Mouse (Mus musculus) retina, embryonic 14.5 days (tissue): Measurements from ENCODE around the gene Zg16.

Experiments used
- DNase-seq: peaks from one replicate; pipeline ENCODE4 v3.0.0-alpha.2; 2015; ENCODE audit warnings: low spot score

Zg16 gene

GRCm38 (mm10) chr7:127020901-127021562 is 66.1 kb downstream of the Zg16 start, which contains the start of the genes Gm42742 and Prrt2:
Gm42742 (minus strand) TSS chr7:127021097.
Prrt2 (minus strand) TSS chr7:127021211.
- DNase-seq: peak; percentile 54

DNA sequence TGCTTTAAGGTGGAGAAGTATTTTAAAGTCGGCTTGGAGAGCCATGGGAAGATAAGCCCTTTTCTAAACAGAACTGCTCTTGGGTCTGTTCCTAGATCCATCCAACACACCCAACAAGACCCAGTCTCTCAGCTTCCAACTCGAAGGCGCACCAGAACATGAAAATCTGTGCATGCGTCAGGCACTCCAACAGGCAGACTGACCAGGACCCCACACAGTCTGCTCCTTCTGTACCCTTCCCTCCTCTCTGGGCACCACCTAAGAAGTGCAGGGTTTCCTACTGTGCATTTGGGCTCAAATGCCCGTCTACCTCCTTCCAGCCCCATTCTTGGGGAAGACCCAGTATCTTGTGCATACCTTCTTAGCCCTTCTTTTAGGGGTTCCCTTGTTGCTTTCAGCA is 66.6 kb downstream of the Zg16 start:
- DNase-seq: no peak

DNA sequence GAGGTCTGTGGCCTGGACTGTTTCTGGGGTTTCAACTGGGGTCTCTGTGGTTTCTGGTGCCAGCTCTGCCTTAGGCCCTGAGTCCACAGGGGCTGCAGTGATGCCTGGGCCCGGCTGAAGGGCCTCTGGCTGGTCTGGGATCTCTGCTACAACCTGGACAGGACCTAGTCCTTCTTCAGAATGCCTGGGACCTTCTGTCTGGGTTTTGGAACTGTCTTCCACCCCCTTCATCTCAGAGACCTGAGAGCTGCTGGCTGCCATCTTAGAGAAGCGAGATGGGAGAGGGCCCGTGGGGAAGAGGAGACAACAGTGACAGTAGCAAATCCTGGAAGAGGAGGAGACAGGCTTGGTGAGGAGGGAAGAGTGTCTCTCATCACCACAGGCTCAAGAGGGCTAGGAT is 67.1 kb downstream of the Zg16 start:
- no peak for DNase-seq

DNA sequence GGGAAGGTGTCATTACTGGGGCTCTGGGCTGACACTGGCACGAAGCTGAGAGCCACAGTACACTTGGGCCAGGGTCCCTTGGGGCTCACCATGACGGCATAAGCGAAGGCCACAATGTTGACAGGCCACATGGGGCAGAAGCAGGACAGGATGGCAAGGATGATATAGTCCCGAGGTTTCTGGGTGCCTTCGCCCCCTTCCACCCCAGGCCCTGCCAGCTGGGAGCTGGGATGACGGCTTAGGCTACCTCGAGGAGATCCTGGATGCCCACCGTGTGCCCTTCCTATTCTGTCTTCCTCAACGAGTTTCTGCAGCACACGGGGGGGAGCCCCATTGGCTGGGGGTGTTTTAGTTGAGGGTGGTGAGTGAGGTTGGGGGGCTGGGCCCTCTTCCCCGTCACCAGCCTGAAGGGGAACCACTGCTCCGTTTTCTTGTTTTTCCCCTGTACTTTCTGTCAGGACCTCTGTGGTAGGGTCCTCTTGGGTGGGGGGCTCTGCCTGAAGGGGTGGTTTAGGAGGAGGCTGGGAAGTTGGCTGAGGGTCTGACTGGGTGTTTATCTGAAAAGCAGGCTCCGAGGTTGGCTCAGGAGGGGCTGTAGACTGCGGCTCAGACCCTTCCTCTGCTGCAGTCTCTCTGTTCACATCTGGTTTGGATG is 67.7 kb downstream of the Zg16 start:
- no peak for DNase-seq

DNA sequence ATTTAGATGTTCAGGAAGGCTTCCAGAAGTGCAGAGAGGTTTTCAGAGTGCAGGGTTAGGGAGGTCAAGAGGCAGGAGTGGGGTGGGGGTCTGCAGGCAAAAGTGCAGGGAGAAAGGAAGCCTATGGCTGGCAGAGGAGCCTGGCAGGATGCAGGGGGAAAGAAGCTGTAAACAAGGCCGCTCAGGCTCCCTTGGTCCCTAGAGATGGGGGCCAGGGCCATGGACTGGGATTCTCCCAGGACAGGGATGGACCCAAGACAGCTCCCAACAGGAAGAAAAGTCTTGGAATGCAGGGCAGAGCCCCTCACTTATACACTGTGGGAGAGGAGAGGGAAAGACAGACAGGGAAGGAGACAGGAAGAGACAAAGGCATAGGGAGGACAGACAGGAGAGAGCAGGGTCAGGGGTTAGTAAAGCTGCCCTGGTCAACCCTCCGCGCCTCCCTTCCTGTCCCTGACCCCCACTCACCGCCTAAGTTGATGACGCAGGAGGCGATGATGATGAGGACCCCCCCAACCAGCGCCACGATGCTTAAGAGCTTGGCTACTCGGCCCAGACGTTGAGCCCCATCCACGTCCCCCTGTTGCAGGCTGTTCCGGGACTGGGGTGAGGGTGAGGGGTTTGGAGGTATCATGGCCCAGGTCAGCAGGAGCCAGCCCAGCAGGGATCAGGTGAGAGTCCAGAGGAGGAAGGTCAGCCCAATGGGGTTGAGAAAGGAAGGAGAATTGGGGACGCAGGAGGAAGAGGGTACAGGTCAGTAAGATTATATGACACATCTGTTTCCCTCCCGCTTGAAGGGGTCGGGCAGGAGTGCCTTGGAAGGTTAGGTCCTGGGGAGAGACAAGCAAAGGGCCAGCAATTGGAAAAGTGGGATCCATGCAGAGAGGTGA is 68.5 kb downstream of the Zg16 start:
- DNase-seq: no peak

DNA sequence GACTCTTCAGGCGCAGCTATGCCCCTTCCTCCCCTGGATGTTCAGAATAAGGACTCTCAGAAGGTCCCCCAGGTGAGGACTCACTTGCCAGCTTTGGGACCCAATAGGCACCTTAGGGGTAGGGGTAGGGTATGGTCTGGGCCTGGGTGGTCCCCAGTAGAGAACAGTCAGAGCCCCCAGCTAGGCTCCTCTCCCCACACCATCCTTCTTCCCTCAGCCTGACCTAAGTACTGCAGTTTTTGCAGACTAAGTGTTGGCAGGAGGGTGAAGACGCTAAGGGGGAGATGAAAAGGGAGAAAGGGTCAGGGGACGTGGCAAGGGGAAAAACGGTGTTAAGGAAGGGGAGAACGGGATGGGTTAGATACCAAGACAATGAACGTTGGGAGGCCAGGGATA is 69.2 kb downstream of the Zg16 start:
- no peak for DNase-seq

DNA sequence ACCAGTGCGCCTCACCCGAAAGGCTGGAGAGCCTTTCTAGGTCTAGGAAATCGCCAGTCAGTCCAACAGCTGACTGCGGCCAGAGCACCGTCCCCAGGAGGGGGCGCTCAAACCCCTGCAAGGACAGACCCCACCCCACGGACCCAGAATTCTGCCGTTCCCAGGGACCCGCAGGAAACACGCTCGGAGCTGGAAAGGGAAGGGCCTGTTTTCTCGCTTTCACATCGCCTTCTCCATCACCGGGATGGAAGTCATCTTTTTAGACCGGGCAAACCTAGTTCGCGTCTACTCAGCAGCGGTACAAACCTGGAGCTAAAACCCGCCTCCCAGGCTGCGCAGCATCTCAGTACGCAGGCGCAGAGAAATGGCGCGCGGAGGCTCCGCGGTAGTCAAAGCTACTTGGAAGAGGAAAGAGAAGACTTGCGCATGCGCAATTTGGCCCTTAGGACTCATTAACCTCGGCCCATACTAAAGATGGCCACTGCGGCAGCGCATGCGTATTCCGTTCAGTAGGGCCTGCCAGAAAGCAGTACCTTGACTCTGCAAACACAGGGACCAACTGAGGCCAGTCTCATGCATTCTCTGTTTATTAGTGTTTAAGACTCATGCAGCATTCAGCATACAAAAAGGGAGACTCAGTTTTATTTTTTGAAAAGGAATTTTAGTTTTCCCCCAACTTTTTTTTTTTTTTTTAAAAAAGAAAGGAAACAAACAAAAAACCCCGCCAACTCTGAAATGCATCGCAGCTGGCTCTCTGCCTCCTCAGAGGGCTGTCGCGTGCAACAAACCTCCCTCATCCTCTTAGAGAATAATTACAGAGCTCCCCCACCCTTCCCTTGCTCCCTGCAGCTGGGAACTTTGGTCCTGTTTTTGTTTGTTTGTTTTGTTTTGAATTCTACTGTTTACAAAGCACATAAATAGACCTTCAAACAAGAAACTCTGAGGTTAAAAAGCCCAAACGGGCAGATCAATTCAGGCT is 69.9 kb downstream of the Zg16 start, which contains the start of gene Pagr1a:
Gene Pagr1a, minus strand, starts transcription at position 382 of the 979 bp plus-strand sequence.
- DNase-seq: peak; percentile 100

DNA sequence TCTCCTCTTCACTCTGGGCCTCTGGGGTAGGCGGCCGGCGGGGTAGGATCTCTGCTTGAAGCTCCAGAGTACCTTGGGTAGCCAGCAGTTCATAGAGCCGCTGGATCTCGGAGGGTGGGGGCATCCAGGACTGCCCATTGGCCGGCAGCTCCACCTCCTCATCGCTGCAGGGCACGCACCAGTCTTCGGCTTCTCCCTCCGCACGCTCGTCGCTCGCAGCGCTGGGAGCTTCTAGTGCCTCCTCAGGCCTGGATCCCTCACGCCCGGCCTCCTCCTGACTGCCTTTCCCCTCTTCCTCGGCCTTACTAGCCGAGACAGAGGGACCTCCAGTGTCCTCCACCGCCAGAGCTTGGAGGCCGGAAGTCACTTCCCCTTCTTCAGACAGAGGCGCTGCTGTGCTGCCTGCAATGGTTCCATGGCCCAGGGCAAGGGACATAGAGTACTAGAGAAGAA is 70.6 kb downstream of the Zg16 start:
- no peak for DNase-seq

GRCm38 (mm10) chr7:127016481-127016485 is 70.8 kb downstream of the Zg16 start, which contains the start of gene Pagr1b:
Pagr1b (minus strand) TSS chr7:127016484.
- DNase-seq: no peak

- peak; percentile 38 for DNase-seq
Observed at GRCm38 (mm10) chr7:127016081-127016480, 71.0 kb downstream of the Zg16 start.

GRCm38 (mm10) chr7:127014993-127015392 is 72.1 kb downstream of the Zg16 start:
- no peak for DNase-seq

DNA sequence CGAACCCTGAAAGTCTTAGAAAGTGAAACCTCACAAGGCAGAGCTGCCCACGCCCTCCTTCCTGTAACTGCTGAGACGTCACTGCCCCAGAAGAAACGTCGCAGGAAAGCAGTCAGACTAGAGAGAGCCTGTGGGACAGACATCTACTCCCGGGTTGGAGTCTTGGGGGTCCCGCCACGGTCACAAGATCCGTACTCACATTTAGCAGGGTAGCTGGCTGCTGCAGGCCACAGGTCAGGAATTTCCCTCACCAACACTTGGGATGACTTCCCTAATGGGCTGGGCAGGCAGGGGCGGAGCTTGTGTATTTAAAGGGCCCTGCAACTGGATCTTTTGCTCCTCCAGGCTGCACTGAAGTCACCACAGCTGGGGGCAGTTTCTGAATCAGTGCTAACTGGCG is 72.8 kb downstream of the Zg16 start, which contains the start of gene Mvp:
Gene Mvp, minus strand, starts transcription at position 302 of the 400 bp plus-strand sequence.
- no peak for DNase-seq

- no peak for DNase-seq
Observed at GRCm38 (mm10) chr7:127013385-127013784, 73.7 kb downstream of the Zg16 start.

DNA sequence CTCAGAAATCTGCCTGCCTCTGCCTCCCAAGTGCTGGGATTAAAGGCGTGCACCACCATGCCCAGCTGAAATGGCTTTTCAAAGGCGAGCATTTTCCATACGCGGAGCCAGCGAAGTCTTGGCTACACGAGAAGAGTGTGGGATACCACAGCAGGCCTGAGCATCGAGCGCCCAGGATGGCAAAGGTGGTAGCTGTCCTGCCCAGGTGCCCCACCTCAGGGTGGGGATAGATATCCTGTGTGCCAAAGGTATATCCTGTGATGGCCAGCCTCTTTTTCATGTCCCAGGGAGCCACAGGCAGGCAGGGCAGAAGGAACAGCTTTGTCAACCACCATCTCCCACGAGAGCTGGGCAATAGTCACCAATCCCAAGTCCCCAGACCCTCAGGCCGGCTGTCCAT is 74.3 kb downstream of the Zg16 start:
- DNase-seq: no peak

DNA sequence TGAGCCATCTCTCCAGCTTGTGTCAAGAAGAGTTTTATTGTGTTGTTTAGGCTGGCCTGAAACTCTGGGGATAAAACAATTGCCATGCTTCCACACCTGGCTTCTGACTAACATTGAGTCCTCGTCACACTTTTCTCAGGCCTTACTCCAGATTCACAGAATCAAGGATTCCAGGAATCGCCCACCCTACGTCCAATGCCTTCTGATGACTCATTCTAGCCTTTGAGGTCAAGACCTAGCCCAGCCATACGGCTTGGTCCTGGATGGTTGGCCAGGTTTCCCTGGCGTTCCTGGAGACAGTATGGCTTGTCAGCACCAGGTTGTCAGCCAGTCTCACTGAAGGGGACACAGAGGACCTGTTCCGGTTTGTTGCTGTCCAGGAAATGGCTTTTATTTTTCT is 74.8 kb downstream of the Zg16 start:
- DNase-seq: no peak

GRCm38 (mm10) chr7:127011717-127012116 is 75.4 kb downstream of the Zg16 start:
- no peak for DNase-seq

GRCm38 (mm10) chr7:127011051-127011450 is 76.1 kb downstream of the Zg16 start:
- DNase-seq: no peak

- no peak for DNase-seq
Observed at GRCm38 (mm10) chr7:127009307-127010085, 77.6 kb downstream of the Zg16 start.

DNA sequence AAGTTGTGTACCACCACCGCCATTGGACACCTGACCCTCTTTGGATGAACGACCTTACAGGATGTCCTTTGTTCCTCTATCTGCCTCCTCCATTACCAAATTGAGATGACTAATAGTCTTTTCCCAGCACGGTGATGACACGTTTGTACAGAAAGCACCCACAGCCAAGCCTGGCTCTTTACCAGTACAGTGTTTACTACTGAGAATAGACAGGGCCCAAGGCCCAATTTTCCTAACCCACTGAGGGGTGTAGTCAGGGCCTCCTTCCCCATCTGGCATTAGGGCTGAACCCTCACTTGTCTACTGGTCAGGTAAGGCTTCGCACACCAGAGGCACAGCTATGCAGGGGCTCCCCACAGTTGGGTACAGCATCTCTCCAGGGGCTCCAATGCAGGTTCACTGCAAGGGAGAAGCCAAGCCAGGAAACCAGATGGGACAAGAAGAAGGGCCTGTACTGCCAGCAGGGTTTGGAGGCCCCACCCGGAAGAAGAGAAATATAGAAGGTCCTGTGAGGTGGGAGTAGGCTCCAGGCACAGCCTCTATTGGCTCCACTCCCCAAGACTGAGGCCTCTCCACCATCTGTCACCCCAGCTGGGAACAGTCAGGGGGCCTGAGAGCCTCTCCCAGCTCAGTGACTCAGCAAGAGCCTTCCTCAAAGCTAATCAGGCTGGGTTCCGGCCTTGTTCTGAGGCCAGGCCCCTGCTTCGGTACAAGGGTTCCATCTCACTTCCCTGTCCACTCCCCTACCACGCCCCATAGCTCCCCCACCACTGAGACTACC is 78.7 kb downstream of the Zg16 start:
- peak; percentile 53 for DNase-seq

DNA sequence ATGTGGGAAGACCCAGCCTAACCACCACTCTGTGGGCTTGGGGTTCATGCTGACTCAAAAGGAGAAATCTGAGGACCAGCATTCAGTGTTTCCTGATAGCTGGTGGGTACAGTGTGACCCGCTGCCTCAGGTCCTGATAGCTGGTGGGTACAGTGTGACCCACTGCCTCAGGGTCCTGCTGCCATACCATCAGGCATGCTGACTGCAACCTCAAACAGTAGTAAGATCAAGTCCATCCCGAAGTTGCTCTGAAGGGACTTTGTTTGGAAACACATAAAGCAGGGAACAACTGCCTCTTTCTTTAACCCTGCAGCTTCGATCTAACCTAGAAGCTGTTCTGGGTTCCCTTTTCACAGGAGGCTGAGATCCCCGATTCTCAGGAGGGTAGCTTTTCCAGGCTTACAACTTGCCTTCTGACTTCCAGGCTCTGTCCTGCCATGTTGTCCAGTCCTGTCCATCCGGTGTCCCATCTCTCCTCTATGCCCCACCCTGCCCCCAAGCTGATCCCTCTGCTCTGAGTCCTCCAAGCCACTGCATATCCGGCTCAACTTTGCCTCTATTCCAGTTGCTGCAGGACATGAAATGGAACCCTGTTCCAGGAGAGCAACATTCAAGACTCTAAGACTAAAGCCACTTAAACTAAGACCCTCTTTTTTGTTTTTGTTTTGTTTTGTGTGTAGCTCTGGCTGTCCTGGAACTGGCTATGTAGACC is 79.7 kb downstream of the Zg16 start:
- no peak for DNase-seq
